Mouse (Mus musculus): ENCODE measurements around the gene Tfip11. TPM values are rescaled to one million over a fixed set of nuclear protein-coding genes. Genes with fewer than 3 reads are reported as not detected.

Tfip11 gene
- polyA plus RNA-seq, 1 experiment from 2014 or later = 14.1 TPM

DNA sequence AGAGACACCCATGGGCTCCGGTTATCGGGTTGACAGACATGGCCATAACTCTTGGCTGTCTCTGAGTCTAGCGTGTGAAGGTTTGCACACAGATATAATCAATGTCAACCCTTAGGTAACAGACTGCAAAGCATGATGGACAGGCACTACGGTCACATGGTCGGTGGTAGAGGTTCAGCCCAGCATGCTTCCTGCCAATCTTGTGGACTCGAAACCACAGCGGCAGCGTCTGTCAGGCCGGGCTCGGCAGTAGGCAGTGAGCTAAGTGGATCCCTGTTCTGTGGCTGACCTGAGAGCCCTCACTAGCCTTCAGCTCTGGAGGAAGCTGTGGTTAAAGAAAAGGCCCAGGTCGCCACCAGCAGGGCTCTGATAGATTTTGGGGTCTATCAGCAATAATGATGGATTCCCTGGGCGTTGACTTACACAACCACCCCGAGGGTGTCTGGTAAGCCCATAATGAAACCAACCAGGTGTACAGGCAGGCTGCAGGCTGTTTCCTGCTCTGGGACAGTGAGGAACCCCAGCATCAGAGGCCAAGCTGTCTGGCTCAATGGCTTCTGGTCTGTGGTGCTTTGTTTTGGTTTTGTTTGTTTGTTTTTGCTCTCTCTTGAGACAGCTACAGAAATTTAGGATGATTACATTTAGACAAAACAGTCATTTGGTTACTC lies 58.8 kb downstream of the Tfip11 start:
- H3K4me2 ChIP-seq = no peak overlapping the region
- 0 out of 2 replicates have a peak overlapping the region, but pooled peaks have one; percentile 23 for H3K27ac ChIP-seq
- H3K9me3 ChIP-seq (replicated peaks) = no peaks in the 10 kb centered on the region
- no peak overlapping the region for H3K4me3 ChIP-seq (replicated peaks)
- H3K27me3 ChIP-seq = no peaks in the 10 kb centered on the region
- peaks cover 27% of the 10 kb centered on the region for H3K4me1 ChIP-seq (replicated peaks)
- no peak for DNase-seq
- ATAC-seq (ENCODE audit: low read depth) = no peak
- H3K9ac ChIP-seq = no peak overlapping the region
- WGBS (ENCODE audit: insufficient replicate concordance) = 22% methylated on average over 13 of the region's 13 CpGs
- H3K36me3 ChIP-seq = no peaks in the 10 kb centered on the region

DNA sequence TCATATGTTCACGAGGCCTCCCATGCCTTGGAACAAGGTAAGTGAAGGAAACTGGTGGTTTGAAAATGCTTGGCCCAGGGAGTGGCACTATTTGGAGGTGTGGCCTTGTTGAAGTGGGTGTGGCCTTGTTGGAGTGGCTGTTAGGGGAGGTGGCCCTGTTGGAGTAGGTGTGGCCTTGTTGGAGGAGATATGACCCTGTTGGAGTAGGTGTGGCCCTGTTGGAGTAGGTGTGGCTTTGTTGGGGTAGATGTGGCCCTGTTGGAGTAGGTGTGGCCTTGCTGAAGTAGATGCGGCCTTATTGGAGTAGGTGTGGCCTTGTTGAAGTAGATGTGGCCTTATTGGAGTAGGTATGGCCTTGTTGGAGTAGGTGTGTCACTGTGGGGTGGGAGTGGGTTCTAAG lies 59.8 kb downstream of the Tfip11 start:
- DNase-seq (peak; percentile 77), ATAC-seq (ENCODE audit: low read depth) (peak; percentile 90)
- H3K4me1 ChIP-seq (replicated peaks) = peaks cover 27% of the 10 kb centered on the region
- H3K9me3 ChIP-seq (replicated peaks) = no peaks in the 10 kb centered on the region
- H3K4me2 ChIP-seq = no peak overlapping the region
- H3K4me3 ChIP-seq (replicated peaks) = no peak overlapping the region
- peaks cover 3% of the 10 kb centered on the region for H3K27me3 ChIP-seq
- H3K36me3 ChIP-seq = no peaks in the 10 kb centered on the region
- H3K27ac ChIP-seq = peak overlapping the region; percentile 43
- no peak overlapping the region for H3K9ac ChIP-seq
- 24% methylated on average over 2 of the region's 2 CpGs for WGBS (ENCODE audit: insufficient replicate concordance)

Other genes starting within 250 kb of the Tfip11 start
- gene Cryba4, start 73.8 kb upstream of the Tfip11 start, polyA plus RNA-seq (2015; fragmentation: Nextera tagmentation; extraction: Ambion mirVana) = 0.33 and 0.60 TPM in 2 replicates
- gene Crybb1, start 70.5 kb upstream of the Tfip11 start, polyA plus RNA-seq (2015; fragmentation: Nextera tagmentation; extraction: Ambion mirVana) = 0.23 and 0.30 TPM in 2 replicates
- 35.4 and 36.0 TPM in 2 replicates for gene Tpst2, start 49.7 kb upstream of the Tfip11 start, polyA plus RNA-seq (2015; fragmentation: Nextera tagmentation; extraction: Ambion mirVana)
- gene Srrd, start 16.7 kb downstream of the Tfip11 start, polyA plus RNA-seq (2015; fragmentation: Nextera tagmentation; extraction: Ambion mirVana) = 15.8 and 20.2 TPM in 2 replicates
- 12.1 and 13.4 TPM in 2 replicates for gene Hps4, start 16.7 kb downstream of the Tfip11 start, polyA plus RNA-seq (2015; fragmentation: Nextera tagmentation; extraction: Ambion mirVana)
- 0.08 and 0.38 TPM in 2 replicates for gene Gm6583, start 29.7 kb downstream of the Tfip11 start, polyA plus RNA-seq (2015; fragmentation: Nextera tagmentation; extraction: Ambion mirVana)
- gene Asphd2, start 68.5 kb downstream of the Tfip11 start, polyA plus RNA-seq (2015; fragmentation: Nextera tagmentation; extraction: Ambion mirVana) = 0.30 and 0.46 TPM in 2 replicates
- not detected in 2 replicates for gene Gm6588, start 123.1 kb downstream of the Tfip11 start, polyA plus RNA-seq (2015; fragmentation: Nextera tagmentation; extraction: Ambion mirVana)

All from liver, embryonic 13.5 days (tissue).